Mouse (Mus musculus) myocyte (in vitro differentiated cells): ENCODE measurements around the gene Fhit. TPM values are rescaled to one million over a fixed set of nuclear protein-coding genes. Genes with fewer than 3 reads are reported as not detected.

Experiments used
- H3K27me3 ChIP-seq: one replicate; pipeline ENCODE4 v1.6.1; 2011; ENCODE audit not compliant: control insufficient read depth, insufficient read depth, insufficient read length
- H3K36me3 ChIP-seq: one replicate; pipeline ENCODE4 v1.6.1; 2011; ENCODE audit not compliant: control insufficient read depth, insufficient read depth
- H3K4me2 ChIP-seq: one replicate; pipeline ENCODE4 v1.6.1; 2011; ENCODE audit warnings: low read depth, control low read depth
- H3K4me3 ChIP-seq: one replicate; pipeline ENCODE4 v1.5.1; 2011; ENCODE audit warnings: mild to moderate bottlenecking, control low read depth, moderate library complexity
- H3K79me2 ChIP-seq: one replicate; pipeline ENCODE4 v1.6.1; 2011; ENCODE audit not compliant: control insufficient read depth, insufficient read depth
- H3ac ChIP-seq: one replicate; pipeline ENCODE4 v1.6.1; 2011; ENCODE audit not compliant: control insufficient read depth, insufficient read length
- CEBPB ChIP-seq: IDR thresholded peaks from 2 replicates; pipeline ENCODE4 v1.6.1; 2011; ENCODE audit warnings: mild to moderate bottlenecking, moderate library complexity; ENCODE audit not compliant: poor library complexity, insufficient read depth, severe bottlenecking
- E2F4 ChIP-seq: IDR thresholded peaks from one replicate; pipeline ENCODE4 v1.6.1; 2011; ENCODE audit warnings: mild to moderate bottlenecking, control low read depth, moderate library complexity; ENCODE audit not compliant: insufficient read depth
- MAX ChIP-seq: IDR thresholded peaks from one replicate; pipeline ENCODE4 v1.6.1; 2011; ENCODE audit warnings: low read depth, mild to moderate bottlenecking, control low read depth
- MYOD1 ChIP-seq, 3 experiments: IDR thresholded peaks; one replicate each; pipeline ENCODE4 v1.6.1; 2011; ENCODE audit warnings: control low read depth in 2 of 3, low read depth in 2 of 3, mild to moderate bottlenecking in 2 of 3, moderate library complexity in 1 of 3; ENCODE audit not compliant: insufficient read length in 2 of 3, control insufficient read depth in 1 of 3
- MYOG ChIP-seq, 3 experiments: IDR thresholded peaks; one replicate each; pipeline ENCODE4 v1.6.1; 2011; ENCODE audit warnings: control low read depth in 2 of 3, low read depth in 2 of 3, mild to moderate bottlenecking in 2 of 3; ENCODE audit not compliant: insufficient read length in 2 of 3, control insufficient read depth in 1 of 3, insufficient read depth in 1 of 3
- POLR2A ChIP-seq: IDR thresholded peaks from one replicate; pipeline ENCODE4 v1.6.1; 2011; ENCODE audit warnings: low read depth, mild to moderate bottlenecking, control low read depth, moderate library complexity; ENCODE audit not compliant: insufficient read length
- POLR2AphosphoS2 ChIP-seq: IDR thresholded peaks from one replicate; pipeline ENCODE4 v1.6.1; 2011; ENCODE audit warnings: low read depth, control low read depth; ENCODE audit not compliant: insufficient read length
- REST ChIP-seq: IDR thresholded peaks from one replicate; pipeline ENCODE4 v1.6.1; 2011; ENCODE audit warnings: mild to moderate bottlenecking, control low read depth, moderate library complexity; ENCODE audit not compliant: insufficient read depth, insufficient read length
- SRF ChIP-seq: IDR thresholded peaks from one replicate; pipeline ENCODE4 v1.6.1; 2011; ENCODE audit warnings: low read depth; ENCODE audit not compliant: control insufficient read depth, insufficient read length
- TCF12 ChIP-seq: IDR thresholded peaks from one replicate; pipeline ENCODE4 v1.6.1; 2011; ENCODE audit warnings: mild to moderate bottlenecking, control low read depth; ENCODE audit not compliant: poor library complexity, insufficient read depth, severe bottlenecking
- TCF3 ChIP-seq: IDR thresholded peaks from one replicate; pipeline ENCODE4 v1.6.1; 2011; ENCODE audit warnings: low read depth, control low read depth; ENCODE audit not compliant: insufficient read length
- USF1 ChIP-seq: IDR thresholded peaks from one replicate; pipeline ENCODE4 v1.6.1; 2011; ENCODE audit warnings: low read depth, mild to moderate bottlenecking, control low read depth, moderate library complexity
- polyA plus RNA-seq: library from polyadenylated mRNA; unstranded; fragments of >200 nt; fragmentation: generic; extraction: Trizol; gene quantifications from one replicate; pipeline ENCODE4 v1.2.1, GENCODE M21; 2012; ENCODE audit warnings: missing spikeins

Fhit gene
- polyA plus RNA-seq, 1 experiment = not detected

GRCm38 (mm10) chr14:9597460-9597977 lies 1564.3 kb downstream of the Fhit start:
- H3K79me2 ChIP-seq = no peaks in the 10 kb centered on the region
- no peaks in the 10 kb centered on the region for H3K36me3 ChIP-seq
- H3K4me3 ChIP-seq = no peak overlapping the region
- H3K4me2 ChIP-seq = no peak overlapping the region
- no peak overlapping the region for H3ac ChIP-seq
- TF ChIP-seq E2F4 = no peak
- no peak for TF ChIP-seq MYOD1 (IDR thresholded peaks at IDR 0.05; ENCODE audit: control insufficient read depth in 1 of 3, insufficient read length in 2 of 3, low read depth in 2 of 3)
- no peak for TF ChIP-seq TCF12
- no peak for TF ChIP-seq REST
- H3K27me3 ChIP-seq = no peaks in the 10 kb centered on the region

- no peak overlapping the region for H3K4me2 ChIP-seq
- H3K79me2 ChIP-seq = no peaks in the 10 kb centered on the region
- H3K4me3 ChIP-seq = no peak overlapping the region
- H3K36me3 ChIP-seq = no peaks in the 10 kb centered on the region
- H3ac ChIP-seq = no peak overlapping the region
- no peak for TF ChIP-seq TCF12
- no peak for TF ChIP-seq E2F4
- TF ChIP-seq USF1 = no peak
- no peak for TF ChIP-seq MYOD1 (IDR thresholded peaks at IDR 0.05; ENCODE audit: control insufficient read depth in 1 of 3, insufficient read length in 2 of 3, low read depth in 2 of 3)
- no peak for TF ChIP-seq POLR2A
- TF ChIP-seq REST = no peak
- TF ChIP-seq CEBPB = no peak
- TF ChIP-seq POLR2AphosphoS2 = no peak
- TF ChIP-seq SRF = no peak
- TF ChIP-seq TCF3 = no peak
- no peaks in the 10 kb centered on the region for H3K27me3 ChIP-seq
These were observed 1572.7 kb downstream of the Fhit start for GRCm38 (mm10) chr14:9589121-9589520.

GRCm38 (mm10) chr14:9587900-9588299 lies 1573.9 kb downstream of the Fhit start:
- Histone ChIP-seq H3K27me3 (no peaks in the 10 kb centered on the region), H3ac (no peak overlapping the region), H3K79me2 (no peaks in the 10 kb centered on the region), H3K36me3 (no peaks in the 10 kb centered on the region), H3K4me3 (no peak overlapping the region), H3K4me2 (no peak overlapping the region)
- no peak for TF ChIP-seq MAX
- no peak for TF ChIP-seq SRF
- TF ChIP-seq TCF12 = no peak
- no peak for TF ChIP-seq TCF3
- no peak for TF ChIP-seq E2F4
- TF ChIP-seq MYOD1 (IDR thresholded peaks at IDR 0.05; ENCODE audit: control insufficient read depth in 1 of 3, insufficient read length in 2 of 3, low read depth in 2 of 3) = no peak
- TF ChIP-seq USF1 = no peak
- no peak for TF ChIP-seq POLR2A
- TF ChIP-seq CEBPB = no peak
- TF ChIP-seq REST = no peak
- TF ChIP-seq MYOG (IDR thresholded peaks at IDR 0.05; ENCODE audit: control insufficient read depth in 1 of 3, insufficient read depth in 1 of 3, insufficient read length in 2 of 3, low read depth in 2 of 3) = no peak
- no peak for TF ChIP-seq POLR2AphosphoS2

- H3K4me3 ChIP-seq = no peak overlapping the region
- no peaks in the 10 kb centered on the region for H3K36me3 ChIP-seq
- H3ac ChIP-seq = no peak overlapping the region
- H3K27me3 ChIP-seq = no peaks in the 10 kb centered on the region
- no peak overlapping the region for H3K4me2 ChIP-seq
- no peaks in the 10 kb centered on the region for H3K79me2 ChIP-seq
- TF ChIP-seq MYOD1 (IDR thresholded peaks at IDR 0.05; ENCODE audit: control insufficient read depth in 1 of 3, insufficient read length in 2 of 3, low read depth in 2 of 3) (no peak), CEBPB (no peak), REST (no peak), POLR2AphosphoS2 (no peak), TCF12 (no peak), TCF3 (no peak), E2F4 (no peak), SRF (no peak), MAX (no peak), MYOG (IDR thresholded peaks at IDR 0.05; ENCODE audit: control insufficient read depth in 1 of 3, insufficient read depth in 1 of 3, insufficient read length in 2 of 3, low read depth in 2 of 3) (no peak), USF1 (no peak), POLR2A (no peak)
These were observed 1578.3 kb downstream of the Fhit start for GRCm38 (mm10) chr14:9583227-9584155.
